Mouse (Mus musculus): Measurements from ENCODE around the gene Cd3e.
A peak's percentile ranks its signal among the peaks of the same experiment; 100 is the strongest.

Cd3e gene

DNA sequence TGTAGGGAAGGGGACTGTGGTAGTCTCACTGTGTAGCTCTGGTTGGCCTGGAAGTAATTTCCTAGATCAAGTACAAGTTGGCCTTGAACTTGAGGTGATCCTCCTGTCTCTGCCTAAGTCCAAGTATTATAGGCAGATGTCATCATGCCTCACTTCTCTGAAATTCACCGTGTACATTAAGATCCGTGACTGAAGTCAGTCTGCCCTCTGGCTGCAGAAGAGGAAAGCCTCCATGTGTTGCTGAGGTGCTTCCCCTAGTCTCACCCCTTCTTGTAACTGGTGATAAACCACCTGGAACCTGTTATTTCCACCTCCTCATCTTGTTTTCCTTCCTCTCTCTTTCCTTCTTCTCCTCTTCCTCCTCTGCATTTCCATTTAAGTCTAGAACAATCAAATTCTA, 5.5 kb upstream of the Cd3e start:
- no peak for DNase-seq

DNA sequence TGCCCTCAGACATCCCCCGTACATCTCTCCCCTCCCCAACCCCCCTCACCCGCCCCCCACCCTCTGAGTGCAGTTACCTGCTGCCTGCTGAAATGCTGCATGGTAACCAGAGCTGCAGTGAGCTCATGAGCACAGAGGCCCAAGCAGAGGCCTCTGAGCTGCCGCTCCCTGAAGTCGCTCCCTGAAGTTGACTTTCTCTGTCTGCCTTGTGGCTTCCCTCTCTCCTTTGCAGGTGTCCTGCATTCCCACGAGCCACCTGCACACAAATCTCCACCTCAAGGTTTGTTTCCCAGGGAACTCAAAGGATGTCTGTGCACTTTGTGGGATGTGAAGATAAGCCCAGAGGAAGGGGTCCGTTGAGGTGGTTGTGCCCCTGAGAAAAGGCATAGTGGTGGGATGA, 1.9 kb upstream of the Cd3e start:
- DNase-seq, result no peak

DNA sequence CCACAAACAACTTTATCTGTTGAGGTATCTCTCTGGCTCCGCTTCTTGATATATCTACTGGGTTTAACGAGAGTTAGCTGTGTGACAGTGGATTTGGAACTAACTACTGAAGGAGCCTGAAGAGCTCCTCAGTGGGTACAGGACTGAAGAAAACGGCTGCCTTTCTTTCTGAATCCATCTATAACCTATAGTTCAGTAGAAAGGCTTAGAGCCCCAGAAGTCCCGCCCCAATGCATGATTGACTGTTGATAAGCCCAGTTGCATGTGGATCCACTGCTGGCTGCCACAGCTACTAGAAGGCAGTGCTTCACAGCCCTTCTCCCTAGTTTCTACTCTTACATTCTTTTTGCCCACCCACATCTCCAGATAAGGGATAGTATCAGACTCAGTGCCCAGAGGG, 1.0 kb upstream of the Cd3e start:
- no peak for DNase-seq

DNA sequence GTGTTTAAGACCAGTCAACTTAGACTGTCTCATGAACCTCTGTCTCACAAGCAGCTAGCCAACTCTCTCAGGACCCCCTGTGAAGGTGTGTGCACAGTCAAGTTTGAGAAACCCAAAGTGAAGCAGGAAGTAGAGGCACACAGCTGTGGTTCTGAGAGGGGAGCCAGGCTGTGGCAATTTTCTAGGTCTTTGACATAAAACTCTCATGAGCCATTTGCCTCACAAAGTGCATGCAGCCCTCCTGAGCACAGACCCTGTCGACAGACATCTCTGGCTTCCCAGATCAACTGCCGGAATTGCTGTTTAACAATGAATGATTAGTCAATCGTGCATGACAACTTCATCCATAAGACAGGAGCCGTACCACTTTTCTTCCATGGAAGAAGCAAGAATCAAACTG, 1.1 kb downstream of the Cd3e start:
- no peak for DNase-seq

DNA sequence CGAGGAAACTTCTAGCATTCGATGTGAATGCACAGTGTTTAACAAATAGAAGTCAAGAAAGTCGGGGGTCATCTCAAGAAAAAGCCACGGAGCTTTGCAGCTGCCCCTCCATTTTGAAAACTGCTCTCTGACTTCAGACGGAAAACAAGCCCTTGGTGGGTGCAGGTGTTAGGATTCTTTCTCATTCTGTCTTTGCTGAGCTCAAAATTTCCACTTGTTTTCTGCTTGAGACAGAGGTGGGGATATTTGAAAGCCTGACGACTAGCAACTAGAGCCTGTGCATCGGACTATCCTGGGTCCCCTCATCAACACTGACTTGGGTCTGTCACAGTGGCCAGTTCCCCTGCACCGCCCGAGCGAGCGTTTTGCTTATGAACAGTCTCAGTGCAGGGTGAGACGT, 2.0 kb downstream of the Cd3e start:
- DNase-seq, result no peak

DNA sequence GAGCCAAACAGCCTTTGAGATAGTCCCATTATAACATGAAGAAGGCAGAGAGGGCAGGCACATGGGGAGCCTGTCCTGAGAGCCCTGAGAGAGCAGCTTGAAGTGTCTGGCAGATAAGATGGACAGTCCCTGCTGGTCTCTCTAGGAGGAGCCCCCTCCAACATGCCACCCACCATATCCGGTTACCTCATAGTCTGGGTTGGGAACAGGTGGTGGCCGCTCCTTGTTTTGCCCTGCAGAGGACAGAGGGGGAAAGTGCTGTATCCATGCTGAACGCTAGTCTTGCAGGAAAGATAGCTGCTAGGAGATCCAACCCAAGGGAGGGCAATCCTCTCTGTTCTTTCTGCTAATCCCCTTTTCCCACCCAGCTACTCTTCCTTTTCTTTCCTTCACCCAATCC, 9.2 kb downstream of the Cd3e start:
- no peak for DNase-seq

DNA sequence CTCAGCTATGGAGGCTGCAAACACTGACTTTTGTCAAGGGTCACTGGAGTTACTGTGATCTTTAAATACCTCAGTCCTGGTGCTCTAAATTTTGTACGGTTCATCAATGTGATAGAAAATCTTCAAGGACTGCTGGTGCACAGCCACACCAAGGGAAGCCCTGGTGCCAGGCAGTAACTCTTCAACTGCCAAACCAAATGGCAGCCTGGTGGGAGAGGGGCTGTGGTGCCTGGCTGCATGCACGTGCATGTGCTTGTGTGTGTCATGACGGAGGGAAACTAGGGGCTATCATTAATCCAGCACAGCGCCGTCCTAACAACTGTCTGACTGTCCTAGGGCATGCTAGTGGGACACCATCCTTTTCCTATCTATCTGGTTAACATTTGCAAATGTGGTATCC, 9.7 kb downstream of the Cd3e start:
- no peak for DNase-seq

DNA sequence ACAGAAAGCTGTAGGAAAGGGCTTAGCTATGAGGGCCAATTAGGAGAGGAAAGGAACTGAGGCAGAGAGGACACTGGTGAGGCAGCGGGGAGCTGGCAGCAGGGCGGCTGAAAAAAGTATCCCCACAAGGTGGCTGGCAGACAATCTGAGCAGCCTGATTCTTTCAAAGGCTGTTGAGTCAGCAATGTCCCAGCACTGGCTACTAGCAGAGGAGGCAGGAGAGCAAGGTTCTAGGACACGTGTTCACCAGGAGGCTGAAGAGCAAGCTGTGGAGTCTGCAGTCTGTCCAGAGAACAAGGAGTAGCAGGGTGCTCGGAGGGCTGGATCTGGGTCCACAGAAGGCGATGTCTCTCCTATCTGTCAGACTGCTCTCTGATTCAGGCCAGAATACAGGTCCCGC, 10.3 kb downstream of the Cd3e start:
- DNase-seq, result no peak

DNA sequence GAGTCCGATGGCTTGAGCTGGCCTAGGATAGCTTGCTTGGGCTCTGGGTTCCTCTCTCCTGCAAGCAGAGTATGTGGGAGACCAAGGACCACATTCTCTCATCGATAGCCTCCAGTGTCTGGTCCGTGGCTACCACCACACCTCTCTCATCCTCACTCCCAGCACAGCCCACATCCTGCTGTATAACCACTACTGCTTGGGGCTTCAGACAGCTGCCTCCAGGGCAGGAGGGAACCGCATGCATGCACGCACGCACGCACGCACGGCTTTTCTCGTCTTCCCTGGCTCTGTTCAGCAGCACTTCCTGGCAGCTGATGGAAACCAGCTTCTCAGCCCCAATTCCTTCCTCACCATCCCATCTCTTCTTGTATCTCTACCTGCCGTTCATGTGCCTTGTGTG, 11.3 kb downstream of the Cd3e start:
- DNase-seq, result no peak

DNA sequence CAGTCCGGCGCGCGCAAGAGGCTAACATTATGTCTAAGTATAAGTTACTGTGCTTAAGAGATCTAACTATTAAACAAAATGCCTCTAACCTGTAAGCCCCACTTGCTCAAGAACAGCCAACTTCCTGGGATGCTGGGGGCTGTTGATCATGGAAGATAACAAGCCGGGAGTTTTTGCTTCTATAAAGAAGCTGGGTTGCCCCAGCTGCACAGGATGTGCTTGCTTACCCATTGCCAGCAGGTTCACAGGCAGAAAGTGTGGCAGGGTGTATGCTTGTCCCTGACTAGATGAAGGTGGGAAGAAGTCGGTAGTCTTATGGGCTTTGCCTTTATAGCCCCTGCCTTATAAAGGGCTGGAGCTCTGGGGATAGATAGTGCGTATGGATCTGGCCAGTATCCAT, 12.8 kb downstream of the Cd3e start:
- no peak for DNase-seq

DNA sequence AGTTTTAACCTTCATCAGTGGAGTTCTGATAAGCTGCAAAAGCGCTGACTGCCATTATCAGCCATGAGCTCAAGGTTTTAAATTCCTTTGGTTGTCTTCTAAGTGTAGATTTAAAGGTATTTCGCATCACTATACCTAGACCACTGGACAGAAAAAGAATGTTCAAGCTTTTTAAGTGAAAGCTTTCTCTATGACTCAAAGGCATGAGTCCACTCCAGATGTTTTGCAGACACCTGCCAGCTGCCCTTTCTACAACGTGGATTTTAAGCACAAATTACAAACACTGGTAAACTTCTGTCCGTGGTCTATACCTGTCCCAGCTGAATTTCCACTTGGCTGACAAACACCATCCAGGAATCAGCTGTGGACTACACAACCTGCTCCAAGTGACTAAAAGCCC, 14.5 kb downstream of the Cd3e start:
- no peak for DNase-seq

DNA sequence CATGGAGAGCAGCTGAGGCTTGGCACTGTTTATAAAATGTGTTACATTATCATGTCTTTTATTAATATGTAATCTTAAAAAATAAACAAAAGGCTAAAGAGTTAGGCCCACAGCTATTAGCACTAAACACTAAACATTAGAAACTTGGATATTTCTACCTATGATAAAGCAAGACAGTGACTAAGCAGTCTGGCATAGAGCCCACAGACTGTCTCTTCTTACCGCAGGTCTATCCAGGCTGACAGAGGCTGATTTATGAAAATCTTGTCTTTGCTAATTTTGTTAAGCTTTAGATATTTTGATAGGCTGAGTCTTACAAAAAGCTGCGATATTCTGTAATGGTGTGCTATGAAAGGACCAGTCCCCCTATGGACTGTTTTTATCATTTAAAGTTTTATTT, 16.2 kb downstream of the Cd3e start:
- no peak for DNase-seq

DNA sequence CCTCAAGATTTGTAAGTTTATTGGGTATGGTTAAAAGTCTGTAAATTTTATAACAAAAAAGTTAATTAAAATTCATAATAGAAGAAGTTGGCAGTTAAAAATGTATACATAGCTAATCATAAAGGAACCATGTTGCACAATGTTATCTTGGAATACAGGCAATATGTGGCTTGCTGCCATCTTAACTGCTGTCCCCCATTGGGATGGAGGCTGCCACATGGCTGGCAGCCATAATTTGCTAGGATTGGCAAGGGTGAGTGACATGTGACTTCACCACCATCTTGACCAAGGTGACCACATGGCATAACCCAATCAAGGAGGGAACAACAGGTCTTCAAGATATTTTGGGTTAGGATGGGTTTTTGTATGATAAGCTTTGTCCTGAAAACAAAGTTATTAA, 17.2 kb downstream of the Cd3e start:
- no peak for DNase-seq

DNA sequence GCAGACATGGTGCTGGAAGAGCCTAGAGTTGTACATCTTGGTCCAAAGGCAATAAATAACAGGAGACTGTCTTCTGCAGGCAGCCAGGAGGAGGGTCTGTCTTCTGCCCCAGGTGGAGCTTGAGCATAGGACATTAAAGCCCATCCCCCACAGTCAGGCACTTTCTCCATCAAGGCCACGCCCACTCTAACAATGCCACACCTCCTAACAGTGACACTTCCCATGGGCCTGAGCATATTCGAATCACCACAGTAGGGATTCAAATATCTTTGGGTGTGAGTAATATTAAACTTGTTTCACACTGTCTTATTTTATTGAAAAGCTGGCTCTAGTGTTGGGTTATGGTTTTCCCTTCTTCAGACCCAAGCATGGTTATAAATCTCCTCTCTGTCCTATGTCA, 17.6 kb downstream of the Cd3e start:
- DNase-seq, result no peak

DNA sequence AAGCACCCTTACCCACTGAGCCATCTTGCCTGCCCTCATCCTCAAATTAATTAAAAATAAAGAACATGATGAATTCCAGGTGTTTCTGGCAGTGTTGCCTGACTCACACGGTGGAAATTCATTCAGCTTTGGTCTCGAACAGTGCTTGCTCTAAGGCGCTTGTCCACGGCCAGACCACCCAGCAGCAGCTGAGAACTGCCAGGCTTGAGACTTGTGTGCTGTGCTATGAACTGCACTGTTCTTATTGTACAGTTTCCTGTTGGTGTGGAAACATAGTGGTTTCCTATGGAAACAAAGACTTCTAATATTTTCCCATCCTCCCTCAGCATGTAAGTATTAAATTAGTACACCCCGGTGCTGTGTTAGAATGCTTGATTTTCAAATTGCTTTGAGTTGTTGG, 22.5 kb downstream of the Cd3e start:
- no peak for DNase-seq

DNA sequence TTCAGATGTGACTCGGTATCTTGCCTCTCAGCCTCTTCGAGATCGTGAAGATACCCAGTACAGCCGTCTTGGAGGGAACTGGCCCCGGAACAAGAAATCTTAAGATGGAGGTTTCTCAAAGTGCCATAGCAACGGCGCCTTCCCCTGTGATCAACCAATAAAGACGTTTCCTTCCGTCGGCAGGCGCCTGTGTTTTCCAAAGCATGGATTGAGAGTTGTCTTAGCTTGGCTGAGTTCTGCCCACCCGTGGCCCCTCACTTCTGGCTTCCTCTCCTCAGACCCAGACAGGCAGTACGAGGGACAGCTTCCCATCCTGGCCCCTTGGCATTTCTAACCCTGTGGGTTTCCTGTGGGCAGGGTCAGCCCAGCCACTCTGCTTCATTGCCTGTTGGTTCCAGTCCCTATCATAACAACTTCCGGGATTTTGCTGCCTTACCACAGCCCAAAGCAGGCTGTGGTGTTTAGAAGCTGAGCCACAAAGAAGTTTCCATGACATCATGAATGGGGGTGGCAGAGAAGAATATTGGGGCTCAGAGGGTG, 23.1 kb downstream of the Cd3e start:
- peak; percentile 72 for DNase-seq

DNA sequence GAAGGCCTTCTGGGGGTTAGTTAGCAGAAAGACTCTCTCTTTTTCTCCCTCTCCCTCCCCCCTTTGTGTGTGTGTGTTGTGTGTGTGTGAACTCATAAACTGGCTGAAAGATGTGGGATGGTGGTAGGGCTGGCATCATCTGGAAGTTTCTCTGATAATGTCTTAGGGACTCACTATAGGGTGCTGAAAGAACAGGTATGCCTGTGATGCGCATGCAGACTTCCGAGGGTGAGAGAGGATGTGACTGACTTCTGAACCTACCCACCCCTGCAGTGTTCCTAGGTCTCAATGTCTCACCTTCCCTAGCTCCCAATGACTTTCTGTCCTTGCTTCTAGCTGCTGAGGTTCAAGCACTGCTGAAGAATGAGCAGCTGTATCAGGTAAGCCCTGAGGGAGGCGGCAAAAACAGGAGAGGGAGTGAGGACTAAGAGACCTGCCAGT, 23.7 kb downstream of the Cd3e start:
- no peak for DNase-seq

DNA sequence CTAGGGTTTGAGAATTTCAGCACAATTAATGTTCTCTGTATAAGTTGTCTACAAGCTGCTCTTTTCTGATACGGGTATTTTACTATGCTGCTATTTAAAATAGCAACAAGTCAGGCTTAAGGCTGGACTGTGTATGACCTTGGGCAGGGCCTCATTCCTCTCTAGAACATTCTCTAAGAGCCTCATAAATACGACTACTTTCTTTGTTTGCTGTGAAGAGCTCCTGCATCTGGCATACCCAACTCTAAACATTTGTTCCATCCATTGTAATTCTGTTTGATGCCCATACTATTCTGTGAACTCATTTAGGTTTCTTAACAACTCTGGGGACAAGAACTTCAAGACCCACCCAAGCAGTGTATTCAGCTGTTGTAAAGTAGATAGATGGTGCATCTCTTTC, 26.4 kb downstream of the Cd3e start:
- no peak for DNase-seq

DNA sequence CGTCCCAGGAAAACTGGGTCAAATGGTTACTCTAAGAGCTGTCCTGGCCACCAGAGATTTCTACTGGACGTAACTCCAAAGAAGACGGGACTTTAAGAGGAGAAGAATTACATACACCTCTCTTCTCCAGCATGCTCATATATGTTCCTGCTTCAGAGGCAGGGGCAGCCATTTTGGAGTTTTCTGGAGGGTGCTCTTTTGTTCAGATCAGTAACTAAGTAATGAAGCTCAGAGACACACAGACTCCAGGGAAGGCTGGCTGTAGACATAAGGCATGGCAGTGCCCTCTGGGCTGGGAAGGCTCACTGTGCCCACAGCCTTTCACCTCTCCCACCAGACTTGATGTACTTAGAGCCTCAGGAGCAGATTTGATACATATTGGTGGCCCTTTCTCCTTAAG, 26.9 kb downstream of the Cd3e start:
- no peak for DNase-seq

DNA sequence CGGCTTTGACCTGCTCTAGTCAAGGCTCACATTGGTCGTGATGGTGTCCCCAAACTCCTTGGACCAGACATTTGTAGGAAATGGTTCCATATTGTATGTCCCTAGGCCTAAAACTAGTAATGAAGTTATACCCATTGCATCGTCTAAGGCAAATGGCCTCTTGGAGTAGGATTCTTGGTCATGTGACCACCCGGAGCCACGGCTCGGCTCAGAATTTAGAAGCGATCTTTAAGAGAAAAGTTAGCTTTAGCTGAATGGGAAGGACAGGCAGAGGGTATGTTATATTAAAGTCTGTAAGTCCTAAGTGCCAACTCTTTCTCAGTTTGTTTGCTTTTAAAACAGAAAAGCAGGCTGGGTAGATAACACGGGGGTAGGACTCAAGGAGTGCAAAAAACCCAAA, 27.3 kb downstream of the Cd3e start:
- no peak for DNase-seq

DNA sequence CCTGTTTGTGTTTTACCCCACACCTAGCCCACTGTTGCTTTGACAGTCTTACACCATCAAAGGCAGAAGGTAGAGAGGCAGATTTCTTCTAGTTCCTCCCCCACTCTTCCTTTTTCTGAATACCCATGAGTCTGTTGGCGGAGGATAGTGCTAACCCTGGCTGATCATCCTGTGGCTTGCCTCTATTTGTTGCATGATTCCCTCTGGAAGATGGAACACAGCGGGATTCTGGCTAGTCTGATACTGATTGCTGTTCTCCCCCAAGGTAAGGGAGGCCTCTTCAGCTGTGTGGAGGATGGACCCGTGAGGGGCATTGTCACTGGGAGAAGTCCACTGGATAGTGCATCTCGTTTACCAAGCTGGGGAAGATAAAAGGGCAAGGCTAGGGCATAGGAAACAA, 27.8 kb downstream of the Cd3e start, which contains the start of gene Cd3d:
Cd3d (plus strand) TSS at position 111 of the 400 bp plus-strand sequence.
- no peak for DNase-seq

DNA sequence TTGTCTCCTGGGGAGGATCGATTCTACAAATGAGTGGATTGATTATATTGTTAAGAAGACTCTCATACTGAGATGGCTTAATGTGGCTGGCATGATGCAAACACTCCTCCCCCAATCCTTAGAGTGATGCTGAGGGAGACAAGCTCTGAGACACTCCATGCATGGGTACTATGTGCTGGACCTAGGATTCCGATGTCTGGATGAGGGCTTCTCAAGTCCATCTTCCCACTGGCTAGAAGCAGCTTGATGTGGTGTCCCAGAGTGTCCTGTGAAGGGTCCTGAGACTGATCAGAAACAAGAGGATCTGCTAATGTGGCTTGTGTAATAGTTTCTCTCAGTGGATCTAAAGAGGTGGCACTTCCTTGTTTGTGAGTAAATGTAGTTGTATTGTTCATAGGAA, 28.3 kb downstream of the Cd3e start:
- no peak for DNase-seq

DNA sequence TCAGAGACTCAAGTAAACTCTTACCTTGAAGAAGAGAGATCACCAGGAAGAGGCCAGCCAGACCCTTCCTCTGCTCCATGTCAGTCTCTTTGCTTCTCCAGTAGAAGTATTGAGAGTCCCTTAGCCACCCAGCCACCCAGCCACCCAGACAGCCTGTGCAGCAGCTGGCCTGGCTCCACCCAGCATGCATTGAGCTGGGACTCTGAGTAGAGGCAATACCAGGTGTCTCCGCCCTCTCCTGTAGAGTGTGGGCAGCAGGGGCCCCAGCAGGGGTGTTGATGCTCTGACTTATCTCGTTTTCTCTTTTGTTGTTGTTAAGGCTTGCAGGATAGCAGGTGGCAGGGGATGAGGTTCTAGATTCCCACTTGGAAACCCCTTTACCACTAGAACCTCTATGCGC, 29.2 kb downstream of the Cd3e start, which contains the start of gene Cd3g:
Cd3g (minus strand) TSS at position 190 of the 400 bp plus-strand sequence.
- DNase-seq, result peak; percentile 11

DNA sequence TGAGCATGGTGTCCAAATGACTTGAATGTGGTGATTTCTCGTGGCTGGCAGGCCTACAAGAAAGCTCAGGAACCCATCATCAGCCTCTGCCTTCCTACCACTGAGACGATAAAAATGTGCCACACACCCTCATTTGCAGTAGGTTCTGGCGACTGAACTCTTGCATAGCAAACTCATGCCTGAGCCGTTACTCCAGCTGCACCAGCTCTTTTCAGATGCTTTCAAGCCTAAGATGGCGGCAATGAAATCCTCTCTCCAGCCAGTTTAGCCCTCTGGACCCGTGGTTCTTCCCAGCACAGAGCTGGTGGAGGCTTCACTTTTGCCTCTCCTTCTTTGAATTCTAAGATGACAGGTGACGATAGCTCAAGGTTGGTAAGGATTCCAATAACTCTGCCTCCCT, 29.6 kb downstream of the Cd3e start:
- DNase-seq, result no peak

DNA sequence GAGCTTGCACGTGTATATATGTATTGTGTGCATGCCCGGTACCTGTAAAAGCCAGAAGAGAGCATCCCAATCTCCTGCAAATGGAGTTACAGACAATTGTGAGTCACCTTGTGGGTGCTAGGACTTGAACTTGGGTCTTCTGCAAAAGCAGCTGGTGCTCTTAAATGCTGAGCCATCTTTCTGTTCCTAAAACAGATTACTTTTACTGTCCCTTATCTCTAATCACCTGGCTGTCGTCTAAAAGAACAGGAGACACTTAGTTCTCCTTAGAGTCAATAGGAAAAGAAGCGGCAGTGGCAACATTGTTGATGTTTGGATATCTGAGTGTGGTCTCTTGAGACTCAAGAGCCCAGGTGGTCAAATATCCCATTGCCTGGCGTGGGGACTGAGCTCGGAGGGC, 31.6 kb downstream of the Cd3e start:
- DNase-seq, result no peak

DNA sequence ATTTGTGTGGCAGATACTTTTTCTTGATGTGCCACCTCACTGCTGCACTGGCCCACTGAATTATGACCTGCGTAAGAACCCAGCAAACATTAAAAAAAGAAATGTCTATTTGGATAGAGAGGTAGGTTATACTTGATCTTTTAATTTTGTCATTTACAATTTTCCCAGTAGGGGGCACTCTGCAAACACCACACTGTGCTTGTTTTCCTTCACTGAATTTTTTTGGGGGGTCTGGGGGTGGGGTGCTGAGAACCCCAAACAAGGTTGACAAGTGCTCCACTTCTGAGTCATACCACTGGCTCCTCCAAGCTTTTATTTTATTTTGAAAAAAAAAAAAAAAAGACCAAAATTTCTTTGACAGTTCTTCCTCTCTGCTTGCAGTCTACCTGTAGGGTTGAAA, 40.0 kb downstream of the Cd3e start:
- no peak for DNase-seq
